Mouse (Mus musculus) heart, adult 2 months (tissue): ENCODE measurements at regions not wholly inside any gene's neighbourhood (a gene's known extent, or its start where the extent isn't known, plus 50 kb on each side); places are given as distances from the start of the nearest gene placed in this dataset.
A peak's percentile ranks its signal among the peaks of the same experiment; 100 is the strongest.

Source experiments
- DNase-seq, 2 experiments: peaks; one replicate each; pipeline ENCODE4 v3.0.0; 2021
- H3K27ac ChIP-seq: fragments of 200-600 bp; 2 replicates; pipeline ENCODE4 v1.8.1; 2022
- H3K27me3 ChIP-seq: fragments of 200-500 bp; 2 replicates; pipeline ENCODE4 v1.6.1; 2012; ENCODE audit warnings: mild to moderate bottlenecking, low read length, inconsistent platforms, mixed read lengths; ENCODE audit not compliant: control insufficient read depth, insufficient read depth
- H3K36me3 ChIP-seq: fragments of 200-500 bp; 2 replicates; pipeline ENCODE4 v1.6.1; 2012; ENCODE audit warnings: low read length, inconsistent platforms; ENCODE audit not compliant: control insufficient read depth, insufficient read depth
- H3K4me1 ChIP-seq: fragments of 200-500 bp; 2 replicates; pipeline ENCODE4 v1.6.1; 2011; ENCODE audit warnings: low read length; ENCODE audit not compliant: control insufficient read depth, insufficient read depth
- H3K4me3 ChIP-seq: fragments of 200-600 bp; 2 replicates; pipeline ENCODE4 v1.8.1; 2022
- H3K79me2 ChIP-seq: fragments of 200-500 bp; replicated peaks from 2 replicates; pipeline ENCODE4 v1.6.1; 2012; ENCODE audit warnings: mild to moderate bottlenecking, inconsistent platforms, low read length, moderate library complexity, mixed read lengths; ENCODE audit not compliant: control insufficient read depth, insufficient read depth
- H3K9ac ChIP-seq: fragments of 200-500 bp; 2 replicates; pipeline ENCODE4 v1.6.1; 2012; ENCODE audit warnings: low read depth, mild to moderate bottlenecking, control low read depth, inconsistent platforms, low read length, mixed read lengths
- CTCF ChIP-seq: fragments of 200-600 bp; IDR thresholded peaks from 2 replicates; pipeline ENCODE4 v1.8.1; 2022; ENCODE audit warnings: antibody characterized with exemption, mild to moderate bottlenecking, moderate library complexity
- EP300 ChIP-seq: fragments of 200-500 bp; IDR thresholded peaks from 2 replicates; pipeline ENCODE4 v1.6.1; 2011; ENCODE audit warnings: low read depth, low read length, control low read depth; ENCODE audit not compliant: insufficient read depth
- POLR2A ChIP-seq: fragments of 200-500 bp; IDR thresholded peaks from 2 replicates; pipeline ENCODE4 v1.6.1; 2011; ENCODE audit warnings: mild to moderate bottlenecking, low read depth, low read length, control low read depth; ENCODE audit not compliant: insufficient read depth
- WGBS: fragments of 180-500 bp; shearing (Covaris S2); methylation state at CpG from one replicate; pipeline ENCODE4 v1.1.7; 2018; 5-methylcytosine and 5-hydroxymethylcytosine counted together
- intact Hi-C: fragments of 180-260 bp; cut with DNase I; formaldehyde crosslinking; loops from one replicate; pipeline ENCODE4 v1.15.1; 2025

DNA sequence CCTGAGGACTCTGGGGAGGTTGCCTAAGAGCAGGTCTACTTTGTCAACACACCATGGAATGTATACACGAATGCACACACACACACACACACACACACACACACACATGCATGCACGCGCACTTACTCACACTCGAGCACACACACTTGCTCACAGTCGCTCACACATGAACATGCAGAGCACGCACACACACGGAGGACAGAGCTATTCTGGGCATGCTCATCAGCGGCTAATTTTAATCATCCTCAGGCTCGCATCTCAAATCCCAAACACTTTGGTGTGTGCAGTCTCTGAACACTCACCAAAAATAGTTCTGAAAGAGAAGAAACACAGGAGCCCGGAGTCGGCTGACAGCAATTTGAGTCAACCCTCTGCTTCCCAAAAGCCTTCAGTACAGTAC lies 122.0 kb downstream of the 2410131K14Rik start:
- TF ChIP-seq POLR2A (no peak), EP300 (no peak), CTCF (no peak)

DNA sequence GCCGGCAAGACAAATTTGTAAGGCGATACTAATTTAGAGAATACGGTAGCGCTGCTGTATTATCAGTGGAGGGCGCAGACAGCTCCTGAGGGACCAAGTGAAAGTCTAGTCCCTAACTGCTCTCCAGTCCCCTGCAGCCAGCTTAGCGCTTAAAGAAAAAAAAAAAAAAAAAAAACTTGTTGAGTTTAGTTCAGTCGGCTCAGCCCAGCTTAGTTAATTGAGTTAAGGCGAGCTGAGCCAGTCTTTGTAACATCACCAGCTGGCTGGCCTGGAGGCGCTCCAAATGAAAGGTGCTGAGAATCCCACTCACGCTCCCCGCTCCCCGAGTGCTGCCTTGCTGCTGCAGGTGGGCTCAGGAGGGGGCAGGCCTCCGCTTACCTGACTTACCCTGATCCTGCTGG lies 128.6 kb downstream of the 2410131K14Rik start:
- no peak for DNase-seq
- H3K79me2 ChIP-seq: no peaks in the 10 kb centered on the region
- H3K9ac ChIP-seq: no peak overlapping the region
- no peaks in the 10 kb centered on the region for H3K36me3 ChIP-seq
- H3K27ac ChIP-seq: no peak overlapping the region
- peaks cover 2% of the 10 kb centered on the region for H3K4me1 ChIP-seq
- intact Hi-C loops: no loop called here
- H3K27me3 ChIP-seq: no peaks in the 10 kb centered on the region
- peak; percentile 17; the same call in 1 of the 2 replicates for TF ChIP-seq CTCF
- no peak for TF ChIP-seq EP300
- H3K4me3 ChIP-seq: no peak overlapping the region
- 27% methylated on average over 13 of the region's 13 CpGs for WGBS

More for the DNA sequence above, 122.0 kb downstream of the 2410131K14Rik start:
- Histone ChIP-seq H3K4me1 (no peaks in the 10 kb centered on the region; the same call in 1 of the 2 replicates), H3K36me3 (no peaks in the 10 kb centered on the region), H3K9ac (no peak overlapping the region), H3K79me2 (no peaks in the 10 kb centered on the region), H3K27me3 (no peaks in the 10 kb centered on the region), H3K4me3 (no peak overlapping the region), H3K27ac (no peak overlapping the region)
- DNase-seq: no peak
- WGBS: 50% methylated on average over 11 of the region's 11 CpGs
- intact Hi-C loops: no loop called here

DNA sequence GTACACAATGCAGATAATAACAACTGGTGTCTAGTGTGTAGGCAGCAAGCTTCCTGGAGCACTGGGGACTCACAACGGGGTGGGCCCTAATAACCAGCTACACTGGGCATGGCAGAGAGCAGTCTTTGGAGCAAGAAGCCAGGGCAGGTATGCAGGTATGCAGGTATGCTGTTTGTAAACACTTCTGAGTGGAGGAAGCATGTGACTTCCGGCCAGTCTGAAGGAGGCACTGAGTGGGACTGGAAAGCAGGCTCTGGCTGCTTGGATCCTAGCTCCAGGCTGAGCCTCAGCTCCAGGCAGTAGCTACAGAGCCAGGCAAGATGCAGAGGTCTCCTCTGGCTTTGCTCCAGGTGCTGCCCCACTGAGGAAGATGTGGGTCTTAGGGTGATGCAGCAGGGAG lies 129.9 kb downstream of the 2410131K14Rik start:
- H3K36me3 ChIP-seq: no peaks in the 10 kb centered on the region
- intact Hi-C loops: loop anchor here (5.0 kb wide), 1 partner anchor 187 kb away; the partner anchor contains the start of gene Med13l
- 55% methylated on average over 2 of the region's 2 CpGs for WGBS
- no peaks in the 10 kb centered on the region for H3K27me3 ChIP-seq
- no peaks in the 10 kb centered on the region for H3K79me2 ChIP-seq
- no peak for DNase-seq
- TF ChIP-seq CTCF (no peak), POLR2A (no peak), EP300 (no peak)
- H3K27ac ChIP-seq: no peak overlapping the region
- H3K4me3 ChIP-seq: no peak overlapping the region
- no peak overlapping the region for H3K9ac ChIP-seq
- H3K4me1 ChIP-seq: peaks cover 2% of the 10 kb centered on the region

DNA sequence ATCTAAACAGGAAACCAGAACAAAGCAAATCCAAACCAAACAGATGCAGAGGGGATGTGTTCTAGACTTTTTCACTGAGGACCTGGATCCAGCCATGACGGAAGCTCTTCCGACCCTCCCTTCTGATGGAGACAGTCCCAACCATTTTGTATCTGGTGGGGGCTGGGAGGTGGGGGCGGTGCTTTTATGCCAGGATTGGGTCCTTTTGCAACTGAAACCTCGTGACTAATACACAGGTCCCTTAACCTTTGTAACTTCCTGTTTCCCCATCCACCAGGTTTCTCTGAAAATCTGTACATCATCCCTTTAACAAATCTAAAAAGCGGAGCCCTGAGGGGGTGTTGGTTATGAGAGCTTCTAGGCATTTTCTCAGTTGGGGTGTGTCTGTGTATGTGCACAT lies 130.9 kb downstream of the 2410131K14Rik start:
- intact Hi-C loops: loop anchor here (5.0 kb wide), 1 partner anchor 186 kb away; the partner anchor contains the start of gene Med13l

DNA sequence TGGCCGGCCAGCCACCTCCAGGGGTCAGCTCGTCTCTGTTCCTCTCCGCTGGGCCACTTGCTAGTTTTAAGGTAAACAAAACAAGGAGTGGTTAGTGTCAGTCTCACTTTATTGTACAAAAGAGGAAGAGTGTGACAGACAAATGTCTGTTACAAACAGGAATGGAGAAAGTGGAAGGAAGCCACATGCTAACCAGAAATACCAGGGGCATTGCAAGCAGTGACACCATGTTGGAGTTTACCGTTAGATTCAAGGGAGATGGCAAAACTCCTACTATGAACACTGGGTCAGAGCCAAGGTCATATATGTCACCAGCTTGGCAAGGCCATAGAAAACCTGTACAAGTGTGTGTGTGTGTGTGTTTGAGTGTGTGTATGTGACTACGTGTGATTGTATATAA lies 131.5 kb downstream of the 2410131K14Rik start:
- Histone ChIP-seq H3K27ac (no peak overlapping the region), H3K4me3 (no peak overlapping the region), H3K4me1 (peaks cover 2% of the 10 kb centered on the region), H3K27me3 (no peaks in the 10 kb centered on the region), H3K36me3 (no peaks in the 10 kb centered on the region), H3K9ac (no peak overlapping the region), H3K79me2 (no peaks in the 10 kb centered on the region)
- TF ChIP-seq EP300 (no peak), CTCF (no peak), POLR2A (no peak)
- intact Hi-C loops: loop anchor here (5.0 kb wide), 1 partner anchor 186 kb away; the partner anchor contains the start of gene Med13l
- WGBS: 85% methylated on average over 5 of the region's 5 CpGs
- no peak for DNase-seq

More for the DNA sequence above, 130.9 kb downstream of the 2410131K14Rik start:
- H3K4me1 ChIP-seq: peaks cover 2% of the 10 kb centered on the region
- H3K4me3 ChIP-seq: no peak overlapping the region
- TF ChIP-seq POLR2A: no peak
- TF ChIP-seq EP300: no peak
- TF ChIP-seq CTCF: no peak
- no peaks in the 10 kb centered on the region for H3K27me3 ChIP-seq
- no peak for DNase-seq
- no peak overlapping the region for H3K27ac ChIP-seq
- no peak overlapping the region for H3K9ac ChIP-seq
- WGBS: 70% methylated on average over 5 of the region's 5 CpGs
- no peaks in the 10 kb centered on the region for H3K36me3 ChIP-seq
- no peaks in the 10 kb centered on the region for H3K79me2 ChIP-seq

DNA sequence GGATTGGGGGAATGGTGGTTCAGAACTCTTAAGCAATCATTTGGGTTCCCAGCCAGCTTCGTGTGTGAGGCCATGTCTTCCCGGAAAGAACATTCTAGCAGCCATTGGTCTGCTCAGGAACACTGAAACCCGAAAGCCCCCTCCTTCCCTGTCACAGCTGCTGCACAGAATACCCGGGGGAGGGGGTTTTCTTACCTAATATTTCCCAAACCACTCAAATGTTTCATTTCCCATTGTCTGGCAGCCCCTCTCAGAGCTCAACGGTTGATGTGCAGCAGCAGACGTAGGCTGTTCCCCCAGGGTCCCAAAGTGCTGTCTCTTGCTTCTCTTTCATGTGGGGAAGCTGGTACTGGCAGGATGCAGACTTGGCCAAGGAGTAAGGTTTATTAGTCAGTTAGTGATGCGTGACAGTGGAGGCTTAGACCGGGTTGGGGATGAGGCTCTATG lies 132.4 kb downstream of the 2410131K14Rik start:
- intact Hi-C loops: loop anchor here (5.0 kb wide), 1 partner anchor 185 kb away; the partner anchor contains the start of gene Med13l
- no peak overlapping the region for H3K9ac ChIP-seq
- 68% methylated on average over 8 of the region's 8 CpGs for WGBS
- no peak for DNase-seq
- H3K4me1 ChIP-seq: peaks cover 2% of the 10 kb centered on the region
- TF ChIP-seq EP300 (no peak), POLR2A (no peak), CTCF (no peak)
- H3K79me2 ChIP-seq: no peaks in the 10 kb centered on the region
- no peaks in the 10 kb centered on the region for H3K36me3 ChIP-seq
- no peak overlapping the region for H3K27ac ChIP-seq
- H3K27me3 ChIP-seq: no peaks in the 10 kb centered on the region
- no peak overlapping the region for H3K4me3 ChIP-seq
